Mouse (Mus musculus): ENCODE results near the gene Cdh3. TPM values are rescaled to one million over a fixed set of nuclear protein-coding genes. Genes with fewer than 3 reads are reported as not detected.
"Not testable (repeated sequence)": the region's sequence is repeated elsewhere in the genome, so short reads cannot be mapped to it uniquely, and the experiment has no call there.

The Cdh3 gene
- polyA plus RNA-seq, 1 experiment from 2014 or later: 4.6 TPM

GRCm38 (mm10) chr8:106554011-106554410 is 43.3 kb downstream of the Cdh3 start:
- 98% methylated on average over 5 of the region's 5 CpGs for WGBS
- Histone ChIP-seq H3K27ac (ENCODE audit: low read depth, low read length) (no peak overlapping the region), H3K36me3 (ENCODE audit: control insufficient read depth, insufficient read depth, low read length) (no peaks in the 10 kb centered on the region), H3K27me3 (ENCODE audit: control insufficient read depth, insufficient read depth, low read length) (no peaks in the 10 kb centered on the region), H3K4me1 (ENCODE audit: control insufficient read depth, insufficient read depth, low read length) (no peaks in the 10 kb centered on the region), H3K4me2 (ENCODE audit: low read depth, low read length) (no peak overlapping the region), H3K9me3 (ENCODE audit: control insufficient read depth, low read length) (0 out of 2 replicates have a peak, but pooled peaks cover 3% of the 10 kb centered on the region), H3K4me3 (ENCODE audit: low read depth, low read length) (no peak overlapping the region), H3K9ac (replicated peaks; ENCODE audit: low read depth, low read length) (no peak overlapping the region)
- no peak for ATAC-seq (ENCODE audit: low read depth)

- H3K9ac ChIP-seq (replicated peaks; ENCODE audit: low read depth, low read length): no peak overlapping the region
- 50% methylated on average over 6 of the region's 7 CpGs for WGBS
- H3K4me3 ChIP-seq (ENCODE audit: low read depth, low read length): no peak overlapping the region
- H3K4me1 ChIP-seq (ENCODE audit: control insufficient read depth, insufficient read depth, low read length): no peaks in the 10 kb centered on the region
- H3K4me2 ChIP-seq (ENCODE audit: low read depth, low read length): no peak overlapping the region
- H3K27me3 ChIP-seq (ENCODE audit: control insufficient read depth, insufficient read depth, low read length): no peaks in the 10 kb centered on the region
- H3K27ac ChIP-seq (ENCODE audit: low read depth, low read length): no peak overlapping the region
- ATAC-seq (ENCODE audit: low read depth): no peak
- no peaks in the 10 kb centered on the region for H3K36me3 ChIP-seq (ENCODE audit: control insufficient read depth, insufficient read depth, low read length)
- H3K9me3 ChIP-seq (ENCODE audit: control insufficient read depth, low read length): 0 out of 2 replicates have a peak, but pooled peaks cover 3% of the 10 kb centered on the region
Measured at GRCm38 (mm10) chr8:106556068-106556645, 45.5 kb downstream of the Cdh3 start.

- ATAC-seq (ENCODE audit: low read depth): no peak
- WGBS: 73% methylated on average over 9 of the region's 9 CpGs
- Histone ChIP-seq H3K27ac (ENCODE audit: low read depth, low read length) (no peak overlapping the region), H3K27me3 (ENCODE audit: control insufficient read depth, insufficient read depth, low read length) (no peaks in the 10 kb centered on the region), H3K4me1 (ENCODE audit: control insufficient read depth, insufficient read depth, low read length) (no peaks in the 10 kb centered on the region), H3K4me2 (ENCODE audit: low read depth, low read length) (no peak overlapping the region), H3K9ac (replicated peaks; ENCODE audit: low read depth, low read length) (no peak overlapping the region), H3K4me3 (ENCODE audit: low read depth, low read length) (no peak overlapping the region), H3K36me3 (ENCODE audit: control insufficient read depth, insufficient read depth, low read length) (no peaks in the 10 kb centered on the region), H3K9me3 (ENCODE audit: control insufficient read depth, low read length) (0 out of 2 replicates have a peak, but pooled peaks cover 3% of the 10 kb centered on the region)
Measured at GRCm38 (mm10) chr8:106559844-106560243, 49.2 kb downstream of the Cdh3 start.

GRCm38 (mm10) chr8:106561097-106561865 is 50.6 kb downstream of the Cdh3 start:
- H3K27ac ChIP-seq (ENCODE audit: low read depth, low read length): no peak overlapping the region
- 24% methylated on average over 21 of the region's 21 CpGs for WGBS
- H3K9me3 ChIP-seq (ENCODE audit: control insufficient read depth, low read length): 0 out of 2 replicates have a peak, but pooled peaks cover 3% of the 10 kb centered on the region
- no peaks in the 10 kb centered on the region for H3K4me1 ChIP-seq (ENCODE audit: control insufficient read depth, insufficient read depth, low read length)
- ATAC-seq (ENCODE audit: low read depth): no peak
- no peaks in the 10 kb centered on the region for H3K27me3 ChIP-seq (ENCODE audit: control insufficient read depth, insufficient read depth, low read length)
- H3K4me3 ChIP-seq (ENCODE audit: low read depth, low read length): no peak overlapping the region
- H3K9ac ChIP-seq (replicated peaks; ENCODE audit: low read depth, low read length): no peak overlapping the region
- H3K4me2 ChIP-seq (ENCODE audit: low read depth, low read length): no peak overlapping the region
- H3K36me3 ChIP-seq (ENCODE audit: control insufficient read depth, insufficient read depth, low read length): no peaks in the 10 kb centered on the region

GRCm38 (mm10) chr8:106563691-106564182 is 53.0 kb downstream of the Cdh3 start:
- Histone ChIP-seq H3K27ac (ENCODE audit: low read depth, low read length) (no peak overlapping the region), H3K4me3 (ENCODE audit: low read depth, low read length) (no peak overlapping the region), H3K27me3 (ENCODE audit: control insufficient read depth, insufficient read depth, low read length) (no peaks in the 10 kb centered on the region), H3K4me2 (ENCODE audit: low read depth, low read length) (no peak overlapping the region), H3K4me1 (ENCODE audit: control insufficient read depth, insufficient read depth, low read length) (no peaks in the 10 kb centered on the region), H3K9ac (replicated peaks; ENCODE audit: low read depth, low read length) (no peak overlapping the region), H3K36me3 (ENCODE audit: control insufficient read depth, insufficient read depth, low read length) (no peaks in the 10 kb centered on the region), H3K9me3 (ENCODE audit: control insufficient read depth, low read length) (no peaks in the 10 kb centered on the region)
- 83% methylated on average over 3 of the region's 3 CpGs for WGBS
- no peak for ATAC-seq (ENCODE audit: low read depth)

GRCm38 (mm10) chr8:106569006-106569405 is 58.3 kb downstream of the Cdh3 start:
- Histone ChIP-seq H3K36me3 (ENCODE audit: control insufficient read depth, insufficient read depth, low read length) (no peaks in the 10 kb centered on the region), H3K4me2 (ENCODE audit: low read depth, low read length) (no peak overlapping the region), H3K27me3 (ENCODE audit: control insufficient read depth, insufficient read depth, low read length) (no peaks in the 10 kb centered on the region), H3K4me3 (ENCODE audit: low read depth, low read length) (no peak overlapping the region), H3K9ac (replicated peaks; ENCODE audit: low read depth, low read length) (no peak overlapping the region), H3K27ac (ENCODE audit: low read depth, low read length) (no peak overlapping the region), H3K9me3 (ENCODE audit: control insufficient read depth, low read length) (no peaks in the 10 kb centered on the region), H3K4me1 (ENCODE audit: control insufficient read depth, insufficient read depth, low read length) (no peaks in the 10 kb centered on the region)
- WGBS: 72% methylated on average over 7 of the region's 7 CpGs
- no peak for ATAC-seq (ENCODE audit: low read depth)

- H3K4me2 ChIP-seq (ENCODE audit: low read depth, low read length): no peak overlapping the region
- 36% methylated on average over 4 of the region's 4 CpGs for WGBS
- no peaks in the 10 kb centered on the region for H3K27me3 ChIP-seq (ENCODE audit: control insufficient read depth, insufficient read depth, low read length)
- H3K36me3 ChIP-seq (ENCODE audit: control insufficient read depth, insufficient read depth, low read length): no peaks in the 10 kb centered on the region
- H3K9me3 ChIP-seq (ENCODE audit: control insufficient read depth, low read length): no peaks in the 10 kb centered on the region
- H3K4me1 ChIP-seq (ENCODE audit: control insufficient read depth, insufficient read depth, low read length): no peaks in the 10 kb centered on the region
- H3K27ac ChIP-seq (ENCODE audit: low read depth, low read length): no peak overlapping the region
- no peak overlapping the region for H3K4me3 ChIP-seq (ENCODE audit: low read depth, low read length)
- ATAC-seq (ENCODE audit: low read depth): no peak
- H3K9ac ChIP-seq (replicated peaks; ENCODE audit: low read depth, low read length): no peak overlapping the region
Measured at GRCm38 (mm10) chr8:106570386-106570785, 59.7 kb downstream of the Cdh3 start.

- no peak for ATAC-seq (ENCODE audit: low read depth)
- no peaks in the 10 kb centered on the region for H3K27me3 ChIP-seq (ENCODE audit: control insufficient read depth, insufficient read depth, low read length)
- H3K4me2 ChIP-seq (ENCODE audit: low read depth, low read length): no peak overlapping the region
- H3K4me1 ChIP-seq (ENCODE audit: control insufficient read depth, insufficient read depth, low read length): no peaks in the 10 kb centered on the region
- no peak overlapping the region for H3K27ac ChIP-seq (ENCODE audit: low read depth, low read length)
- 83% methylated on average over 5 of the region's 5 CpGs for WGBS
- no peaks in the 10 kb centered on the region for H3K9me3 ChIP-seq (ENCODE audit: control insufficient read depth, low read length)
- no peak overlapping the region for H3K4me3 ChIP-seq (ENCODE audit: low read depth, low read length)
- H3K9ac ChIP-seq (replicated peaks; ENCODE audit: low read depth, low read length): no peak overlapping the region
- no peaks in the 10 kb centered on the region for H3K36me3 ChIP-seq (ENCODE audit: control insufficient read depth, insufficient read depth, low read length)
Measured at GRCm38 (mm10) chr8:106571551-106572172, 61.0 kb downstream of the Cdh3 start.

GRCm38 (mm10) chr8:106572175-106572574 is 61.5 kb downstream of the Cdh3 start:
- ATAC-seq (ENCODE audit: low read depth): not testable (repeated sequence)
- WGBS: 93% methylated on average over 1 of the region's 1 CpGs

More at GRCm38 (mm10) chr8:106572175-106572574, 61.5 kb downstream of the Cdh3 start:
- not testable (repeated sequence) for H3K27ac ChIP-seq (ENCODE audit: low read depth, low read length); H3K36me3 ChIP-seq (ENCODE audit: control insufficient read depth, insufficient read depth, low read length); H3K27me3 ChIP-seq (ENCODE audit: control insufficient read depth, insufficient read depth, low read length); H3K4me2 ChIP-seq (ENCODE audit: low read depth, low read length); H3K4me1 ChIP-seq (ENCODE audit: control insufficient read depth, insufficient read depth, low read length); H3K9me3 ChIP-seq (ENCODE audit: control insufficient read depth, low read length); H3K4me3 ChIP-seq (ENCODE audit: low read depth, low read length); H3K9ac ChIP-seq (replicated peaks; ENCODE audit: low read depth, low read length)

Measured in neural tube, embryonic 14.5 days (tissue).